In genomic region chr17:30331380-30331779, GRCm38 (mm10) we compare ENCODE assay signal across 21 mouse cellular contexts.
"Had no signal": no experiment of that assay in that cellular context is flagged by ENCODE, and none has a peak within 500 bp of the region (broad histone marks: within the 10 kb centered on the region; RNA-seq: fewer than 3 reads in every experiment).

No protein-coding gene starts in this region.

- H3K4me3 ChIP-seq: heart, embryonic 10.5 days; heart, embryonic 12.5 days; hindbrain, embryonic 10.5 days; hindbrain, embryonic 12.5 days; intestine, embryonic 15.5 days; layer of hippocampus, adult 2 months; left cerebral cortex, adult 2 months; limb, embryonic 10.5 days; limb, embryonic 12.5 days; liver, embryonic 13.5 days had no signal

- DNase-seq: gastrocnemius, postnatal 36 days; heart, adult 18-20 months; heart, postnatal 10 days; heart, postnatal 4 days; kidney, adult 18-20 months; kidney, adult 8-10 months; kidney, postnatal 10 days; kidney, postnatal 25 days; kidney, postnatal 4 days; liver; liver, embryonic 13.5 days had no signal

- H3K27ac ChIP-seq: heart, embryonic 10.5 days; hindbrain, embryonic 10.5 days; hindbrain, embryonic 12.5 days; hindbrain, embryonic 14.5 days; intestine, embryonic 15.5 days; layer of hippocampus, adult 2 months; left cerebral cortex, adult 2 months; limb, embryonic 10.5 days; limb, embryonic 12.5 days; liver, embryonic 13.5 days had no signal
